Comparison of ENCODE assay signal across 9 mouse cellular contexts in genomic region chr11:69915667-69916627, GRCm38 (mm10). TPM values are rescaled to one million over a fixed set of nuclear protein-coding genes. Genes with fewer than 3 reads are reported as not detected.
A peak's percentile ranks its signal among the peaks of the same experiment; 100 is the strongest.
DNase-seq lines count a peak whose midpoint lies in the region; ATAC-seq and TF ChIP-seq lines count a peak whose summit lies in the region.
"Had no signal": no experiment of that assay in that cellular context is flagged by ENCODE, and none has a peak within 500 bp of the region (broad histone marks: within the 10 kb centered on the region; RNA-seq: fewer than 3 reads in every experiment).

No protein-coding gene starts in this region.

- H3K4me1 ChIP-seq in megakaryocyte, embryonic 14.5 days: peaks cover 68% of the 10 kb centered on the region
- peaks cover 46% of the 10 kb centered on the region for H3K4me1 ChIP-seq in hindbrain, embryonic 15.5 days (replicated peaks)

- no peak overlapping the region for H3K27ac ChIP-seq in hindbrain, embryonic 15.5 days (replicated peaks)

- H3ac ChIP-seq in myocyte (ENCODE audit: control insufficient read depth, insufficient read length): no peak overlapping the region

- peak; percentile 80 for DNase-seq in c-Kit-positive CD71-positive TER-119-negative erythroid progenitor cells, embryonic 14.5 days (ENCODE audit: low read depth)
- no peak for DNase-seq in kidney, postnatal 4 days
- DNase-seq in thymus, postnatal 0 days (ENCODE audit: low spot score): no peak
- no peak for DNase-seq in kidney, postnatal 25 days
- DNase-seq: kidney, adult 8-10 months had no signal

- peaks cover 73% of the 10 kb centered on the region for H3K36me3 ChIP-seq in megakaryocyte, embryonic 14.5 days (replicated peaks; ENCODE audit: low read length)
- peaks cover 62% of the 10 kb centered on the region for H3K36me3 ChIP-seq in hindbrain, embryonic 15.5 days
- H3K36me3 ChIP-seq in myocyte (ENCODE audit: control insufficient read depth, insufficient read depth): peaks cover 45% of the 10 kb centered on the region

- 75% methylated on average over 5 of the region's 5 CpGs for WGBS in hindbrain, embryonic 15.5 days

- ATAC-seq in megakaryocyte, adult 5-6 weeks (ENCODE audit: poor library complexity, severe bottlenecking): no peak
- ATAC-seq in hindbrain, embryonic 15.5 days (ENCODE audit: low FRiP score, low read depth): no peak

- no peaks in the 10 kb centered on the region for H3K27me3 ChIP-seq in megakaryocyte, embryonic 14.5 days (replicated peaks)
- H3K27me3 ChIP-seq in hindbrain, embryonic 15.5 days: no peaks in the 10 kb centered on the region
- no peaks in the 10 kb centered on the region for H3K27me3 ChIP-seq in myocyte (ENCODE audit: control insufficient read depth, insufficient read depth, insufficient read length)

- H3K9me3 ChIP-seq in megakaryocyte, embryonic 14.5 days: no peaks in the 10 kb centered on the region
- no peaks in the 10 kb centered on the region for H3K9me3 ChIP-seq in hindbrain, embryonic 15.5 days

- TF ChIP-seq POLR2A in myocyte (IDR thresholded peaks at IDR 0.05; ENCODE audit: insufficient read length, low read depth): peak; percentile 25

- H3K4me3 ChIP-seq in megakaryocyte, embryonic 14.5 days (replicated peaks): peak overlapping the region; percentile 40
- no peak overlapping the region for H3K4me3 ChIP-seq in hindbrain, embryonic 15.5 days
- H3K4me3 ChIP-seq in myocyte: no peak overlapping the region

- H3K9ac ChIP-seq in hindbrain, embryonic 15.5 days: no peak overlapping the region

- peaks cover 58% of the 10 kb centered on the region for H3K79me2 ChIP-seq in myocyte (ENCODE audit: control insufficient read depth, insufficient read depth)

- H3K4me2 ChIP-seq in hindbrain, embryonic 15.5 days: 0 out of 2 replicates have a peak overlapping the region, but pooled peaks have one; percentile 97
- H3K4me2 ChIP-seq in myocyte (ENCODE audit: low read depth): peak overlapping the region; percentile 79

TF ChIP-seq in myocyte, 11 proteins besides CTCF, POLR2A, EP300 and RAD21:
- peak; percentile 73 for TF ChIP-seq POLR2AphosphoS2 (IDR thresholded peaks at IDR 0.05; ENCODE audit: insufficient read length, low read depth)
- TF ChIP-seq CEBPB (IDR thresholded peaks at IDR 0.05; ENCODE audit: insufficient read depth, poor library complexity, severe bottlenecking): no peak

RNA-seq across cellular contexts. Expression of gene Gps2, which starts 2.3 kb away (rescaled TPM):
- polyA plus RNA-seq in megakaryocyte, embryonic 14.5 days (2012; ENCODE audit: insufficient read depth, low replicate concordance): 116 and 124 TPM in 2 replicates
- total RNA-seq in megakaryocyte, adult 5-6 weeks (2015): 140 and 156 TPM in 2 replicates
- 56.4 and 64.9 TPM in 2 replicates for total RNA-seq in megakaryocyte, adult 5-6 weeks (2017)
- polyA plus RNA-seq in hindbrain, embryonic 15.5 days (2015; fragmentation: Nextera tagmentation; extraction: Ambion mirVana): 68.4 and 69.9 TPM in 2 replicates
- polyA plus RNA-seq in myocyte (2012; fragmentation: generic; extraction: Trizol): 38.0 TPM
- 94.8 and 106 TPM in 2 replicates for polyA plus RNA-seq in thymus, postnatal 0 days (2015; fragmentation: Nextera tagmentation; extraction: Ambion mirVana)

RNA-seq across cellular contexts. Expression of gene Eif5a, which starts 5.8 kb away (rescaled TPM):
- polyA plus RNA-seq in megakaryocyte, embryonic 14.5 days (2012; ENCODE audit: insufficient read depth, low replicate concordance): 2,079 and 2,119 TPM in 2 replicates
- 575 and 614 TPM in 2 replicates for total RNA-seq in megakaryocyte, adult 5-6 weeks (2015)
- 561 and 596 TPM in 2 replicates for total RNA-seq in megakaryocyte, adult 5-6 weeks (2017)
- polyA plus RNA-seq in hindbrain, embryonic 15.5 days (2015; fragmentation: Nextera tagmentation; extraction: Ambion mirVana): 1,083 and 1,119 TPM in 2 replicates
- 1,243 TPM for polyA plus RNA-seq in myocyte (2012; fragmentation: generic; extraction: Trizol)
- polyA plus RNA-seq in thymus, postnatal 0 days (2015; fragmentation: Nextera tagmentation; extraction: Ambion mirVana): 2,117 and 2,260 TPM in 2 replicates

RNA-seq across cellular contexts. Expression of gene Neurl4, which starts 15.1 kb away (rescaled TPM):
- 17.6 and 26.8 TPM in 2 replicates for polyA plus RNA-seq in megakaryocyte, embryonic 14.5 days (2012; ENCODE audit: insufficient read depth, low replicate concordance)
- total RNA-seq in megakaryocyte, adult 5-6 weeks (2015): 7.1 and 9.9 TPM in 2 replicates
- total RNA-seq in megakaryocyte, adult 5-6 weeks (2017): 11.9 and 18.9 TPM in 2 replicates
- polyA plus RNA-seq in hindbrain, embryonic 15.5 days (2015; fragmentation: Nextera tagmentation; extraction: Ambion mirVana): 16.6 and 19.9 TPM in 2 replicates
- 42.2 TPM for polyA plus RNA-seq in myocyte (2012; fragmentation: generic; extraction: Trizol)
- 6.2 and 7.5 TPM in 2 replicates for polyA plus RNA-seq in thymus, postnatal 0 days (2015; fragmentation: Nextera tagmentation; extraction: Ambion mirVana)

RNA-seq across cellular contexts. Expression of gene 2810408A11Rik, which starts 15.2 kb away (rescaled TPM):
- 0.25 TPM in 1 of 2 replicates, not detected in the other for polyA plus RNA-seq in megakaryocyte, embryonic 14.5 days (2012; ENCODE audit: insufficient read depth, low replicate concordance)
- 1.6 and 2.6 TPM in 2 replicates for total RNA-seq in megakaryocyte, adult 5-6 weeks (2015)
- total RNA-seq in megakaryocyte, adult 5-6 weeks (2017): 1.5 and 1.8 TPM in 2 replicates
- 8.8 TPM in 2 replicates for polyA plus RNA-seq in hindbrain, embryonic 15.5 days (2015; fragmentation: Nextera tagmentation; extraction: Ambion mirVana)
- 3.0 TPM for polyA plus RNA-seq in myocyte (2012; fragmentation: generic; extraction: Trizol)
- polyA plus RNA-seq in thymus, postnatal 0 days (2015; fragmentation: Nextera tagmentation; extraction: Ambion mirVana): 19.8 and 26.0 TPM in 2 replicates

RNA-seq across cellular contexts. Expression of gene Ybx2, which starts 19.6 kb away (rescaled TPM):
- 0.75 TPM in 1 of 2 replicates, not detected in the other for polyA plus RNA-seq in megakaryocyte, embryonic 14.5 days (2012; ENCODE audit: insufficient read depth, low replicate concordance)
- total RNA-seq in megakaryocyte, adult 5-6 weeks (2015): not detected in 2 replicates
- total RNA-seq in megakaryocyte, adult 5-6 weeks (2017): not detected in 2 replicates
- polyA plus RNA-seq in hindbrain, embryonic 15.5 days (2015; fragmentation: Nextera tagmentation; extraction: Ambion mirVana): 6.7 and 6.8 TPM in 2 replicates
- 0.12 TPM for polyA plus RNA-seq in myocyte (2012; fragmentation: generic; extraction: Trizol)
- polyA plus RNA-seq in thymus, postnatal 0 days (2015; fragmentation: Nextera tagmentation; extraction: Ambion mirVana): 2.6 and 3.6 TPM in 2 replicates
